ENCODE assay signal across 11 mouse cellular contexts in genomic region chr11:76854475-76855341, GRCm38 (mm10). TPM values are rescaled to one million over a fixed set of nuclear protein-coding genes. Genes with fewer than 3 reads are reported as not detected.
DNase-seq lines count a peak whose midpoint lies in the region; ATAC-seq lines count a peak whose summit lies in the region.
"Had no signal": no experiment of that assay in that cellular context is flagged by ENCODE, and none has a peak within 500 bp of the region (broad histone marks: within the 10 kb centered on the region; RNA-seq: fewer than 3 reads in every experiment).

No protein-coding gene starts in this region.

- DNase-seq in liver, embryonic 11.5 days (ENCODE audit: low spot score), result no peak
- peak; percentile 75 for DNase-seq in adipocyte (ENCODE audit: low spot score)
- DNase-seq in kidney, adult 18-20 months, result peak; percentile 34
- DNase-seq in retina, postnatal 1 day, result peak; percentile 48
- DNase-seq in adrenal gland, postnatal 14 days, result no peak
- DNase-seq: thymus, postnatal 25 days had no signal

- H3K27ac ChIP-seq in liver, embryonic 11.5 days (ENCODE audit: low read depth, low read length), result 0 out of 2 replicates have a peak overlapping the region, but pooled peaks have one; percentile 13
- no peak overlapping the region for H3K27ac ChIP-seq in liver, embryonic 12.5 days
- H3K27ac ChIP-seq: left cerebral cortex, adult 2 months had no signal

- no peak for ATAC-seq in liver, embryonic 11.5 days (replicated peaks; ENCODE audit: low FRiP score)
- ATAC-seq in liver, embryonic 12.5 days, result no peak
- ATAC-seq in cerebellum, adult (ENCODE audit: insufficient number of reproducible peaks, low FRiP score, low TSS enrichment), result no peak

- H3K4me2 ChIP-seq in liver, embryonic 11.5 days, result peak overlapping the region; percentile 20; the same call in 1 of the 2 replicates
- no peak overlapping the region for H3K4me2 ChIP-seq in liver, embryonic 12.5 days
- H3K4me2 ChIP-seq: heart, embryonic 12.5 days; midbrain, embryonic 11.5 days had no signal

- H3K9me3 ChIP-seq in liver, embryonic 11.5 days (ENCODE audit: control insufficient read depth, low read length), result no peaks in the 10 kb centered on the region
- peaks cover 6% of the 10 kb centered on the region; the same call in 1 of the 2 replicates for H3K9me3 ChIP-seq in liver, embryonic 12.5 days (replicated peaks)
- H3K9me3 ChIP-seq: heart, embryonic 12.5 days had no signal

- 69% methylated on average over 17 of the region's 17 CpGs for WGBS in liver, embryonic 11.5 days
- WGBS in liver, embryonic 12.5 days (ENCODE audit: insufficient replicate concordance), result 71% methylated on average over 17 of the region's 17 CpGs

- no peak overlapping the region for H3K4me3 ChIP-seq in liver, embryonic 11.5 days (ENCODE audit: low read depth, low read length)
- no peak overlapping the region for H3K4me3 ChIP-seq in liver, embryonic 12.5 days
- H3K4me3 ChIP-seq: heart, embryonic 12.5 days; left cerebral cortex, adult 2 months had no signal

- H3K9ac ChIP-seq in liver, embryonic 11.5 days (ENCODE audit: low read depth, low read length), result no peak overlapping the region
- no peak overlapping the region for H3K9ac ChIP-seq in liver, embryonic 12.5 days
- H3K9ac ChIP-seq: heart, embryonic 12.5 days had no signal

- H3K27me3 ChIP-seq in liver, embryonic 11.5 days (replicated peaks; ENCODE audit: control insufficient read depth, insufficient read depth, low read length), result 0 out of 2 replicates have a peak, but pooled peaks cover 3% of the 10 kb centered on the region
- 0 out of 2 replicates have a peak, but pooled peaks cover 13% of the 10 kb centered on the region for H3K27me3 ChIP-seq in liver, embryonic 12.5 days (replicated peaks)
- H3K27me3 ChIP-seq: heart, embryonic 12.5 days had no signal

- no peaks in the 10 kb centered on the region; the same call in none of the 2 replicates for H3K4me1 ChIP-seq in liver, embryonic 11.5 days (replicated peaks; ENCODE audit: control insufficient read depth, insufficient read depth, low read length)
- H3K4me1 ChIP-seq in liver, embryonic 12.5 days, result peaks cover 12% of the 10 kb centered on the region; the same call in 1 of the 2 replicates

- no peaks in the 10 kb centered on the region for H3K36me3 ChIP-seq in liver, embryonic 11.5 days (ENCODE audit: control insufficient read depth, insufficient read depth, low read length)
- H3K36me3 ChIP-seq in liver, embryonic 12.5 days, result no peaks in the 10 kb centered on the region

RNA-seq across cellular contexts. Expression of gene Cpd, which starts 7.9 kb away (rescaled TPM):
- 14.4 and 14.5 TPM in 2 replicates for polyA plus RNA-seq in liver, embryonic 11.5 days (2014; fragmentation: Nextera tagmentation; extraction: Ambion mirVana)
- polyA plus RNA-seq in liver, embryonic 12.5 days (2016; fragmentation: Nextera tagmentation; extraction: Ambion mirVana), result 10.5 and 11.3 TPM in 2 replicates
- total RNA-seq in adrenal gland, postnatal 14 days (2021), result 43.5 and 45.8 TPM in 2 replicates

RNA-seq across cellular contexts. Expression of gene Tmigd1, which starts 47.3 kb away (rescaled TPM):
- polyA plus RNA-seq in liver, embryonic 11.5 days (2014; fragmentation: Nextera tagmentation; extraction: Ambion mirVana), result not detected in 2 replicates
- 0.10 TPM in 1 of 2 replicates, not detected in the other for polyA plus RNA-seq in liver, embryonic 12.5 days (2016; fragmentation: Nextera tagmentation; extraction: Ambion mirVana)
- total RNA-seq in adrenal gland, postnatal 14 days (2021), result 0.78 and 1.3 TPM in 2 replicates
- total RNA-seq: left cerebral cortex, adult 2 months had no signal
- polyA plus RNA-seq: heart, embryonic 12.5 days; midbrain, embryonic 11.5 days had no signal

Comparison
In these comparisons a context has a peak if more than half of its experiments do, and no peak if none do; other contexts are left out.
1. DNase-seq: peak in adipocyte (single experiment), kidney, adult 18-20 months (single experiment) and retina, postnatal 1 day (single experiment); none in liver, embryonic 11.5 days (single experiment) and adrenal gland, postnatal 14 days (single experiment).